Mouse (Mus musculus): ENCODE data around the gene Gpr39.

The Gpr39 gene

DNA sequence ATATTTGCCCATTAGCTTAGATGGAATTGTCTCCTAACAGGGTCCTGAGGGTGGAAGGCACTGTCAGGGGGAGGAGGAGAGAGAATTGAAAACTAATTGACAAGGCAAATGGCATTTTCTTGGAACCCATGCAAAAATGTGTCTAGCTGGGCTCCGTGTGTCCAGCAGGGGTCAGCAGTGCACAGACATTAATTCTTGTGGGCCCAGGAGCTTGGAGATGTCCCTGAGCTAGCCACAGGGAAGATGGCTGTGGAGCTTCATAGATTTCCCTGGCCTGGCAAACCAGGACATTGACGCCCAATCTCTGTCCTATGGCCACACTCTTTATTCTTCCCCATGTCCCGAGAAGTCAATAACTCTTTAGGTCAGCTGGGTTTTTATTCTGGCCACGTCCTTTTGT is 113.0 kb downstream of the Gpr39 start:
- in situ Hi-C loops (cut with MboI; ENCODE audit: low sequenced_read_pairs) = no loop called here

DNA sequence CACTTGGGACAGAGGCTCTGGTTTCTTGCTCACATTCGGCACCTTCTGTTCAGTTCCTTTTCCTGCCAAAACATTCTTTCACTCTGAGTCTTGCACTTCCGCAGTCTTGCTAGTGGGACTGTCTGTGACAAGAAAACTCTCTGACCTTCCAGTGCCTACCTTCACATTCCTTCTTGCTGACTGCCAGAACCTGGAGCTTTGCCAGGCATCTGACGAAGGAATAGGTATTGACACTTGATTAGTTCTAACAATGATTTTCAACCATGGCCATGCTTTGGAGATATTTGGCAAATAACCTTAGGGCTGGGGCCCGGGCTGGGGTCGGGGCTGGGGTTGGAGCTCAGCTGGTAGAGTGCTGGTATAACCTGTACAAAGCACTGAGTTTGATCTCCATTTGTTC is 123.7 kb downstream of the Gpr39 start:
- in situ Hi-C loops (cut with MboI; ENCODE audit: low sequenced_read_pairs) = no loop called here

DNA sequence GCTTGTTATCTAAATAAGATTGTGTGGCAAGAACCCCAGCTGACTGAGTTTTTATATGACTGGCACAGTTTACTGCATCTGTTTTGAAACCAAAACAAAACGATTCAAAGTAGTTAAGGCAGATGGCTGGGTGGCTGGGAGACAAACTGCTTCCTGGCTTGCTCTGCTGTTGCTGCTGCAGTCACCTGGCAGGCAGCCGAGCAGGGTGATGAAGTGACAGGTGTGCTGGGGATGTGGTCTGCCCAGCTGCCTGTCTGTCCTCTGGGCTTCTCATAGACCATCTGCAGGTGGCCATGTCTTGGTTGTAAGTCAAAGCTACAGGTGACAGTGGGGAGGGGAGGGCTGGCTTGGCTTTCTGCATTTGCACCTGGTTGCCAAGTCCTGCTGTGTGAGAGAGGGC is 131.6 kb downstream of the Gpr39 start:
- in situ Hi-C loops (cut with MboI; ENCODE audit: low sequenced_read_pairs) = no loop called here

DNA sequence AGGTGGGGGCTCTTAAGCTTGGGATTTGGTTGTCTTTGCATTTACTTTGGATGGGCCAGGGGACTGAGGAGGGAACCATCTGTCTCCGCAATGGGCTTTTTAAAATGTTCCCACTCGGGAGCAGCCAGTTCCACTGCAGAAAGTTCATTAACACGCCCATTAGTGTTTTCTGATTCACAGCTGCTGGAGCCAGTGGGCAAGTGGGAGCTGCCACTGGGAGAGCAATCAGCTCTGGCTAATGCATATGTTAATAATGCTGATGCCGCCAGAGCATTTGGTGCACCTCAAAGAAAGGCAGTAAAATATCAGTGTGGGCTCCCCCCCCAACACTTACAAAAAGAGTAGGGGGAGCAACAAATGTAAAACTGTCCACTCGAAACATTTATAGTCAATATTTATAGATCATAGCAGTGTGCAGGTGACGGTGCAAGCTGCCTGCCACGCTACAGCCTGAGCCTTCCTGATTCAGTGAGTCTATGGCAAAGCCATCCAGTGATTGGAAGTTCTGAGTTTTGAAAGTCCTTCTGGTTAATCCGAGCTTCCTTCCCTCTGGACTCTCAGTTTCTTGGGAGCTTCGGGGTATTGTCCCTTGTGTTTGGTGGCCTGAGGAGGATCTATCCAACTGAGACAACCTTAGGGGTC is 136.5 kb downstream of the Gpr39 start:
- in situ Hi-C loops (cut with MboI; ENCODE audit: low sequenced_read_pairs) = no loop called here

DNA sequence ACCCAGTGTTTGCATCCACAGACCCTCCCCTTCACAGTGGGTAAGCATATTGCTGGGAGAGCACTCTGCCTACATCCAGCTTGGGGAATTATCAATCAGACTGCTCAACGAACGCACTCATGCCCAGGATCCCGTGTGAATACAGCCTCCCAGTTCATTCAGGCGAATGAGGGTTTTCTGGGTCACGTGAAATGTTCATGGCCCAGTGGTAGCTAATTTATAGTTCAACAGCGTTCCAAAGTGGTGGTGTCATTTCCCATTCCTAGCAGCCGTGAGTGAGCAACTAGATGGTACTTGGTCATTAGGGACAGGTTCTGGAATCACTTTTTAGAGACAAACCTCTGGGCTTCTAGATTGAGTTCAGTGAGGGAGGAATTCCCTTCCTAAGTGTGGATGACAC is 144.3 kb downstream of the Gpr39 start:
- in situ Hi-C loops (cut with MboI; ENCODE audit: low sequenced_read_pairs) = no loop called here

DNA sequence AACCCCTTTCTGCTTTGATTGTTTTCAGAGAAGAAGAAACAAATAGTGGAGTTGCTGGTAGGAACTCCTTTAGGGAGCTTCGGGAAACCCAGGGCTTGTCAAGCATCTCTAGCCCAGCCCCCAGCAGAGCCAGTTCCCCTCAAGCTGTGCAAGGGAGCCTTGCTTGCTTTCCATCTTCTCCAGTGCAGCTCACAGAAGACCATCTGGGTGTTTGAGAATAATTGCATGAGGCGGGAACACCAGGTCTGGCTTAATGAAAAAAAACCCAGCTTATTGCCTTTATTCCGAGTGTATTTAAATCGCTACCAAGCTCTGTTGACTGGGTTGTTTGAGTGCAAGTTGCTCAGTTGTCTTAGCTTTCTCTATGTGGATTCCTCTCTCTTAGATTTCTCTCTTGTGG is 146.8 kb downstream of the Gpr39 start:
- in situ Hi-C loops (cut with MboI; ENCODE audit: low sequenced_read_pairs) = no loop called here

DNA sequence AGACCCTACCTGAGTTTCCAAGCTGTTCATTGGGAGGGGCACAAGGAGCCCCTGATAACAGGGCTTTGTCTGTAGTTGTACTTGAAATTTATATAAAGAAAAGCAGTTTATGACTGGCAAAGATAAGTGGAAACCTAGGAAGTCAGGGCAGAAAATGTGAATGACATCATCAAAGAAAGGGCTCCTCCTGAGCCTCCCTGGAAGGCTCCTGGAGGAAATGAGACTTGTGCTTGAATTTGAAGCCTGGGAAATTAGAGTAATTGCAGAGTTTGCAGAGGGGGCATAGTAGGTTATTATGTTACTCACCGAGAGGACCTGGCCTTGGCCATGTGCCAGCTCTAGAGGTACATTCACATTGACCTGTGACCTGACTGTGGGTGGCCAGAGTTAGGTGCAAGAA is 160.7 kb downstream of the Gpr39 start:
- in situ Hi-C loops (cut with MboI; ENCODE audit: low sequenced_read_pairs) = no loop called here

DNA sequence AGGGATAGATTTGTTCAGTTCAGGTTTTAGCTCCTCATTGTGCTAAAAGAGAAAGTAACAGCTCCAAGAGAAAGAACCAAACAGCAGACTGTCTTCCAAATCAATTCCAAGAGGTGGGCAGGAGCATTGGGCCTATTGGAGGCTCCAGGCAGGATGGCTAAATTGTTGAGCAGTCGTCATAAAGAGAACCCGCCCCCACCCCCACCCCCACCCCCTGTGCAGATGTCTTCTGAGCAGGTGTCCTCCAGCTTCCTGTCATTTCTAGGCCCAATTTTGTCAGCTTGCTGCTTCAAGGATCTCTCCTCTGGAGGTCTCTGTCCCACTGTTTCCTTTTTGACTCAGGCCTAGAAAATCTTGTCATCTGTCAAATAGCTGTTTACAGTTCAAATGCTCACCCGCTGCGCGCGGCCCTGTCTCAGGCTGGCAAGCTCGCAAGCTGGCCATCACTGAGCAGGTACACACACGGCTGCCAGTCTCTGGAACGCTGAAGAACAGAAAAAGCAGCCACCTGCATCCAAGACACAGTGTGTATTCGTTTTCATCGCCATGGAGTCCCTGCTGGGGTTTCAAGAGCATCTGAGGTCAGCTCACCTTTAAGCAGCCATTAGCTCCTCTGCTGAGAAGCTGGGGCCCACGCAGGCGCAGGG is 163.1 kb downstream of the Gpr39 start:
- in situ Hi-C loops (cut with MboI; ENCODE audit: low sequenced_read_pairs) = no loop called here

DNA sequence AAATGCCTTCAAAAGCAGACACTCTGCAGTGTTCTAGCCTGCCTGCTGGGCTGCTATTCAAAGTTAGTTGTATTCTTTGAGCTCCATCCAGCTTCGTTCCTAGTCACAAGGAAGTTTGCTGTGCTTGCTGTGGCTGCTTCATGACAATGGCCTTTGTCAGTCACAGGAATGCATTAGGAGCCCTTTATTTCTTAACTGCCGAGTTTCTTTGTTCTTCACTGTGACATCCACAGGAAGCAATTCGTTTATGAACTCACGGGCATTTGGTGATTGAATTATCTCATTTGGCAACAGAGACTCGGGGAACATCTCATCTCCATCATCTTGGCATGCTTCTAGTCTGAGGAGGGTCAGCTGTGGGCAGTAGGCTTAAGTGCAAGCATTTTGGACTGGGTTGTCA is 177.9 kb downstream of the Gpr39 start:
- in situ Hi-C loops (cut with MboI; ENCODE audit: low sequenced_read_pairs) = no loop called here

DNA sequence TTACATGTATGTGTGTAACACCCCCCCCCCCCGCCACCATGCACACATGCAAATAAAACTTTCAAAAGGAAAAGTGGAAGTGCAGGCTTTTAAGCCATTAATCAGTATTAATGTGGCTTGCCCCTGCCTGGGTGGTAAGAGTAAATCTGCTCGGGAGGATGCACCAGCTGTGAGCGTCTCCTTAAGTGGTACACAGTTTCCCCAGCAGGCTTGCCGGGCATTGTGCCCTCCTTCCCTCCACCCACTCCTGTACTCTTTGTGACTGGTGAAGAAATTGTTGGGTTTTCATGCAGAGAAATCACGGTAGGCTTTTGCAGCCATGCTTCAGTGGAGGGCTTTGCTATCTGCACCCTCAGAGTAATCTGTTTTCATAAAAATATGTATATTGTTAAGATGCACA is 181.8 kb downstream of the Gpr39 start:
- in situ Hi-C loops (cut with MboI; ENCODE audit: low sequenced_read_pairs) = no loop called here

DNA sequence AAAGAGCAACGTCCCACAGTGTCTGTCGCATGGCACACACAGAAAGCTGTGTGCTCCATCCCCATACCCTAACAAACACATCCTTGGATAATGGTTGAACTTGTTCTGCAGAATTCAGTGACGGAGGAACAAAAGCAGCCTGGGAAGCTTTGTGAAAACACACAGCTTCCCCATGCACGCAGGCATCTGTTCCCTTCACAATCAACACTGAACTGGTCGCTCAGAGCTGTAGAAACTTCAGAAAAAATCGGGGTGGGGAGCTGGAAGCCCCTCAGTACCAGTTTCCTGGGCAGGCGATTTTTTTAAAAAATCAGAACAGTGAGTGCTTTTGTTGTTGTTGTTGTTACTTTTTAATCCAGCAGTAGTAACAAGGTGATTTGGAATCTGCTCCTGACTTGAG is 193.3 kb downstream of the Gpr39 start:
- in situ Hi-C loops (cut with MboI; ENCODE audit: low sequenced_read_pairs) = no loop called here

DNA sequence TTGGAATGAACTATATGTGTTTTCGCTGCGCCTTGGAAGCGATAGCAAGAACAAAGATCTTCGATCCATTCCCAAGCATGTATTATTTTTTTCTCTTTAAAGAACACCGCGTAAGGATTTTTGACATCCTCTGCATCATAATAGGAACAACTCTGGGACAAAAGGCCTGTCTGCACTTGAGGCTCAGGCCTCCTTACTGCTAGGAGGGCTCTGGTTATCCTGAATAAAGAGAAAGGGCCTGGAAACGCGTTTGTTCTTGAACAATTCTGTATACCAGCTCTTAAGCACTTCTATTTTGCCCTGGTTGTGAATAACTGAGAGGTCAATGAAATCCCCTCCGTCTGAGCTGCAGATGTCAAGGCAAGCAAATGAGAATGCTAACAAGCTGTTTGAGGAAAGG is 216.4 kb downstream of the Gpr39 start:
- in situ Hi-C loops (cut with MboI; ENCODE audit: low sequenced_read_pairs) = no loop called here

DNA sequence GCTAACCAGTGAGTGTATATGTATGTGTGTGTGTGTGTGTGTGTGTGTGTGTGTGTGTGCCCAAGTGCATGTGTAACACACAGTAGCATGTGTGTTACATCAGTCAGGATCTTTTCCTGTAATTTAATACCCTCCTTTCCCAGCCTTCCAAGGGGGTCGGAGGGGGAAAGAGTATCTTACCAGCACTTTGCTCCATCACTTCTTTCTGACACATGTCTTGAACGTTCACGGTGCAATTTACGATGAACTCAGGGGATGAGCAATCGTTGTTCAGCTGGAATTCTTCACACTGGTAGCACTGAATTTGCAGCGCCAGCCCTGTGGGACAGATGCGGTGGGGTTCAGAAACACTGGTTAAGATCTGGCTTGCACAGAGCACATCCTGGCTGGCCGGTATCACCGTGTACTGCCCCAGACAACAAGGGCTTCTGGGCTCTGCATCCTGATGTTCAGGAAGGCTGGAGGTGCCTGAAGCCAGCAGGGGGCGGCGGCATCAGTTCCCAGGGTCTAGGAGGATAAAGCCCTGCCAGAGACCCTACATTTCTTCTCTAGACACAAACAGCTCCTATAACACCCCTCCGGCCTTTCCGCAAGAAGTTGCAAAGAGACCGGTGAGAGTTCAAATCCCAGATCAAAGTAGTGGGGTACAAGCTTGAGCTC is 233.5 kb downstream of the Gpr39 start:
- in situ Hi-C loops (cut with MboI; ENCODE audit: low sequenced_read_pairs) = no loop called here

DNA sequence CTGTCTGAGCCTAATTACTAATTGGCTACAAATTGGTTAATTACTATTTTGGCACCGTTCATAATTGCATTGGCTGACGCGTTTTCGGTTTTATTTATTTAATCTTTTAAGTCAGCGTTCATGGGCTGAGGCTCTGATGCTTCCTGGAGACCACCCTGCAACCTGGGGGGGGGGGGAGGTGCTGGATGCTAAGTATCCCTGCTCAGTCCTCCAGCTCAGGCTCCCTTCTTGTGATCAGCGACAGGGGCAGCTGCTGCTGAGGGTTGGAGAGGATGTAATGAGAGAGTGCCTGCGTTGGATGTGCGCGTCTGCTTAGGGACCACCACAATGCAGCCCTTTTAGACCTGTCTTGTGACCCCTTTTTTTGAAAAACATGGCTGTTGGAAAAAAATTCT is 234.1 kb downstream of the Gpr39 start:
- in situ Hi-C loops (cut with MboI; ENCODE audit: low sequenced_read_pairs) = no loop called here

DNA sequence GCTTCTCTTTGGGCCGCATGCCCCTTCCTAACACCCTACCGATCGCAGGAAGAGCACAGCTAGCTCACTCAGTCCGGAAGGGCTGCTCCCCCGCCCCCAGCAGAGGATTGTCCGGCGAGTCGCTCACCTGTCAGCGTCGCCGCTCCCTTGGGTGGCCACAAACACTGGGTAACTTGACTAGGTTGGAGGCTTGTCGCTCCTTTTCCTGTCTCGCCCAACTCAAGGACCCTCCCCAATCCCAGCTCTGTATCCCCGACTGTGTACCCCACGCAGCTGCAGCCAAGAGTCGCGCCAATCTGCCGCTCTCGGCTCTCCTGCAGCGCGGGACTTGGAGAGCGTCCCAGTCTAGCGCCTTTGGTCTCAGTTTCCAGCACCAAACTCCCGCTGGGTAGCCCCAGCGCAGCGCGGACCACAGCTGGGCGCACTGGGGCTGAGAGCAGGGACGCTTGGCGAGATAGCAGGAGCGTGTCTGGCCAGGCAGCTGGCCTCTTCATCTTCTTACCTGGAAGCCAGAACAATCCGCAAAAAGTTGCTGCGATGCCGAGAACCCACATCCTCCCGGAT is 234.6 kb downstream of the Gpr39 start:
- in situ Hi-C loops (cut with MboI; ENCODE audit: low sequenced_read_pairs) = no loop called here

DNA sequence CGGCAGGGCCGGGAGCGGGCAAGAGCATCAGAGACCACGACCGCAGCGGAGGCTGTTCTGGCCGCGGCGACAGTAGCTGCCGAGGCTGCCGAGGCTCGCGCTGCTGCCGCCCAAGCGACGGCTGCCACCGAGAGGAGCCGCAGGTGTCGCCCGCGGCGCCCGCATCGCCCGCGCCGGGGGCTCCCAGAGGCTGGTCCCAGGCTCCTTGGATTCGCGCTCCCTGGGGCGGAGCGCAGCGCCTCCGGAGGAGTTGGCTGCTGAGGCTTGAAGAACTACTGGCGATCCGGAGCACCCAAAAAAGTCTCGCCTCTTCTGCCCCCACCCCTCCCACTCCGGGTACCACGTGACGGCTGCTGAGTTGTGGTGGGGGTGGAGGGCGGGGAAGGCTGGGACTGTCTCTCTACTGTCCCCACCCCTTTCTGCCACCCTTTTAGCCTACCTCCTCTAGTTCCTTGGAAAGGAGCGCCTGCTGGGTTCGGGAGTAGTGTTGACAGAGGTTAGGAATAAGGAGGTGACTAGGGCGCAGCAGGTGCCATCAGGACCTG is 235.2 kb downstream of the Gpr39 start:
- in situ Hi-C loops (cut with MboI; ENCODE audit: low sequenced_read_pairs) = no loop called here

DNA sequence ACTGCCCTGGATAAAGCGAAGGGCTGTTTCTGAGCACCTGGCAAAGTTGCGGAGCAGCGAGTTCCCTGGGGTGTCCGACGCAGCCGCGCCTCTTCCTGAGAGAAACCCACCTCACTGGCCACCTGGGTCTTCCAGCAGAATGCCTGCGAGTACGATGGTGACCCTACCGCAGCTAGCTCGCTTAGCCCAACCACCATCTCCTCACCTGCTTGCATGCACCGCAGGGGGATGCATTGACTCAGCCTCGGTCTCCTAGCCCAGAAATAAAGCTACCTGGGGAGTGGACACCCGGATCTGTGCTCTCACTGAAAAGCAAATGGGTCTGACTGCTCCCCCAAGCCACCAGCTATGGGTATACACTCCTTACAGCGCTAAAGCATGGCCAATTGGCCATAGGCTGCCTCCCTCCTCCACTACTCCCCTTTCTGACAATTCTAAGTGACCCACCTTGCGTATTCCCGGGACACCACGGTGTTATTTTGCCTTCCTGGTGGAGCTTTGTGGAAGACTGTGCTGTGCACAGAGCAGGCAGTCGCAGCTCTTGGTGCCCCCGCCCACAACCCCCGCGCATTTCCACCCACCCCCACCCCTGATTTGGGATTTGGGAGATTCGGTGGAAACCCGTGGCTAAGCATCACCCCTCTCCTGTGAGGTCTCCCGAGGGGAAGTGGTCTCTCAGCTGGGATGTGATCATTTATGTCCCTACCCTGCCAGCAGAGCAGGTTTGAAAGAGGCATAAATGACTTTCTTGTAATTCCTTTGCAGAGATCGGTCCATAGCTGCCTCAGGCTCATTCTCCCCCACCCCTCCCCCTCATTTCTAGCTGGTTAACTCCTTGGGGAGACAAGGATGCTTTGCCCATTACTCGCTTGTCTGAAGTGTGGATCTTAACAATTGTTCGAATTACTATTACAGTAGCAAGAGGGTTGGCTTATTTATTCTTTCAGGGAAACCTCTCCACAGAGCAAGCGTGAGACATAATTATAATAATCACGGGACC is 236.1 kb downstream of the Gpr39 start, which contains the start of gene Lypd1:
TSS of gene Lypd1 (minus strand) at position 501 of the 1,000 bp plus-strand sequence.
- in situ Hi-C loops (cut with MboI; ENCODE audit: low sequenced_read_pairs) = no loop called here

DNA sequence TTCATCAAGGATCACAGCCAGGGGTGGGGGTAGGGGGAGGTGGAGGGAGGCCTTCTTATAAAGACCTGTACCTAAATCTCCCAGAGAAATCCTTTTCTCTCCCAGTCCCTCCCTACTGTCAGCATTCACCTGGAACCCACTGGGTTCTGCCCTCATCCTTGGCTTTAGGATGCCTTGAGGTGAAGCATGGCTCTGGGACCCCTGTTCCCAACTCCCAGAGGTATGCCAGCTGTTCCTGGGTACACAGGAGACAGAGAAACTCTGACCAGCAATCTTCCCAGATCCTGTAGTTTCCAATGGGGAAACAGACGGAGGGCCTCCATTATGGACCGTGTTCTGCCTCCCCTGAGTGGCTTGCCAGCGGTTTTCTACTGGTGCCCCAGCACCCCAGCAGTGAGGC is 243.9 kb downstream of the Gpr39 start:
- in situ Hi-C loops (cut with MboI; ENCODE audit: low sequenced_read_pairs) = no loop called here

DNA sequence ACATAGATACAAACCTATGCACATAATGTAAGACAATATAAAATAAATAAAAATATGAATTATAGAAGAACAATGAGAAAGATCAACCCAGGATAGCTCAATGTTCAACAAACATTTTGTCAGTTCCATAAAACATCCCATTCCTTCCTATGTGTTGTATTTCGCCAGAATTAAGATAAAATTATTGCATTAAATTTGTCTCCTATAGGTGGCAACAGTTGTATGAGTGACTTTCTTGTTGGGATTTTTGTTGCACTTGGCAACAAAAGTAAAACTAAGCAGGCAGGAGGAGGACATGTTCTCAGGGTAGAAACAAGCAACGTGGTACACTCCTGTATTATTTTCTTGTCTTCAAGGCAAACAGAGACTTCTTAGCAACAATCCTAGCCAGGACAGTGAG is 246.3 kb downstream of the Gpr39 start:
- in situ Hi-C loops (cut with MboI; ENCODE audit: low sequenced_read_pairs) = no loop called here

All from CH12F3 (cell line).